Mouse (Mus musculus) c-Kit-positive CD71-negative TER-119-negative erythroid progenitor cells, embryonic 14.5 days (primary cell): ENCODE results near the gene Ifna5.

Source experiments
- DNase-seq: peaks from one replicate; pipeline ENCODE4 v3.0.0-alpha.2; 2013; ENCODE audit warnings: low read depth

The Ifna5 gene

GRCm38 (mm10) chr4:88864599-88864998, 29.3 kb downstream of the Ifna5 start:
- DNase-seq = no peak

DNA sequence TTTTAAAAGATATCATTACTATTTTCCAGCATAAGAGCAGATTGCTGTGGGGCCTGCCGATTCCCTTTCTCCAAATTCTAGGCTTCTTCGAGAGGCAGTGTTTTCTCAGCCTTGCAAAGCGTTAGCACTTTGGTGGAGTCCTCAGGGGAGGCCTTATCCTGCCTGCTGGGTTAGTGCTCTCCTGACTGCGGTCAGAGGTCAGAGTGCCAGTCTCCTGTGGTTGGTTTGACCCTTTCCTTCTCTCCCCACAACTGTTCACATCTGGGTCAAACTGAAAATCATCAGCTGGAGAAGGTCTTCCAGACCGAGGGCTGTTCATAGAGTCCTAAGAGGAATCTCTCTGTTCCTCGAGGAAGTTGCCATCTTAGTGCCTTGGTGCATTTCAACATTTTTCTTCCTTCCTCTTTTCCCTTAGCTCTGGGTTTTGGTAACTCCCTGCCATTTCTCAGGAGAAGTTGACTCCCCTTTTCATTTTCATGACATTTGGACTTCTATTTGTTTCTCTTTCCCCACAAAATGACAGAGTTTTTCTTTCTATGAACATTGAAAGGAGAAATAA, 29.8 kb downstream of the Ifna5 start:
- DNase-seq = no peak

GRCm38 (mm10) chr4:88867366-88867925, 32.1 kb downstream of the Ifna5 start:
- peak; percentile 77 for DNase-seq

DNA sequence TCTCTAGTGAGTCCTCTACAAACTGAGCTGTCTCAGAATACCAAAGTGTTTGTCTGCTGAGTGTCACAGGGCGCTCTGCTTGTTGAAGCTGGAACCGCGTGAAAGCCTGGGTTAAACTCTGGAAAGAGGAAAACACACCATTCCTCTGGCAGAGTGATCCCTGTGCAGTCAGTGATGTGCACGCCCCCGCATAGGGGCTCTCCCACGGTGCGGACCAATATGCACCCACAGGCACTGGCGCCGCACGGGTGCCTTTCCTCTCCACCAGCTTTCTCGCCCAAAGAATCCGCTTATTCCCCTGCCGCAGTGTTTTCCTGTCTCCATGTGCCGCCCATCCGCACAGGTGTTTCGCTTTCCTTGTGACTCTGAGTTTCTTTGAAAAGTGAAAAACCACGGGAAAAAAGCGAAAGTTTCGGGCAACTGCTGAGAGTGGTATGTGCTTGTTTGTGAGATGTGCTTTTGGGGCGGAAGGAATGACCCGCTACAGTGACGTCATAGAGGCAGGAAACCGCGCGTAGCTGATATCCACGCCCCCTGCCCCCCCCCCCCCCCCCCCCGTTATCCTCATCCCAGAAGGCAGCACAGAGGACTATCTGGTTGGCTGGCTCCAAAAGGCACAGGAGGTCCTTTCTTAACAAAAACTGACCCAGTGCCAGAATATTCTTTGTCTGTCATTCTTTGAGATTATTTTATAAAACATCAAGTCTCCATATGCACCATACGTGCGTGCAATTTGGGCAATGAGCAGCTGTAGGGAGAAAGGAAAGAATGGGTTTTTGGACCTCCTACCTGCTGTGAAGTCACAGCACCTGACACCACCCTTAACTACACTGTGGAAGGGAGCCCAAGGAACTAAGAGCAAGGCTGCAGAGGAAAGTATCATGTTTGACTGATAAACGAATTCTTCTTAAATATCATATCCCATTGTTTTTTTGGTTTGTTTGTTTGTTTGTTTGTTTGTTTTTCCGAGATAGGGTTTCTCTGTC, 32.9 kb downstream of the Ifna5 start:
- no peak for DNase-seq

DNA sequence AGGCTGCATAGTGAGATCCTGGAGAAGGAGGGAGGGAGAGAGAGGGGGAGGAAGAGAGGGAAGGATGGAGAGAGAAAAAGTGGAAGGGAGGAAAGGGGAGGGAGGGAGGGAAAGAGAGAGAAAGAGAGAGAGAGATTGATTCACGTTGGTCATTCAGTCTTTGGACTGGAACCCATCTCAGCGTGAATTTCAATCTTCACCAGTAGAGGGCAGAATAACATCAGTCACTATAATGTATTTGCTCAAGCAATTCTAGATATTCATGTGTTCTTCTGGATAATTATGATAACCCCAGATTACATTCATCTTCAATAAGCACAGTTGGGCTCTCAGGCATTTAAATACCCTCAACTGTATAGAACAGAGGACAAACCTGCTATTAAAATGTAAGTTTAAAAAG, 37.4 kb downstream of the Ifna5 start:
- no peak for DNase-seq

DNA sequence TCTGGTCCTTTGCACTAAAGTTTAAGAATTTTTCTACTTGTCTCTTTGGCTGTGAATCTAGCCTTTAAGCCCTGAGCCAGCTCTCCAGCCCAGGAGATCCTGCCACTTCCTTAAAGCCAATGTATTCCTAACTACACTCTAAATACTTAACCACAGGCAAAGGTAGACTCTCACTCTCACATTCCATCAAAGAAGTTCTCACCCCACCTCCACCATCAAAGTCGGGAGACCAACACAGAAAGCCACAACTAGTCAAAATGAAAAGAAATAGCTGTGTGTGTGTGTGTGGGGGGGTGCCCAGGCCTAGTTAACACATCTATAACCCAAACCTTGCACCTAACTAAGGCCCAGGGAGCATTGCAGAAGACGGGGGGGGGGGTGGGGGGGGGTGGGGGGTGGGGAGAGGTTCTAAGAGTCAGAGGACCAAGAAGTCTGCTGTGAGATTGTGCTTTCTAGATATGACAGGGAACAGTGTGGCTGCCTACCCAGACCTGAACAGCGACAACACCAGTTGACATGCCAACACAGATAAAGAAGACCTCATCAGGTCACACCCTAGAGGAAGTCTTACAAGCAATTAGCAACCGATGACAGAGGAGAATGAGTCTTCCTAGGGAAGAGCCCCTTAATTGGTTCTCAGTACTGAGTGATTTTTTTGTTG, 40.2 kb downstream of the Ifna5 start:
- no peak for DNase-seq

DNA sequence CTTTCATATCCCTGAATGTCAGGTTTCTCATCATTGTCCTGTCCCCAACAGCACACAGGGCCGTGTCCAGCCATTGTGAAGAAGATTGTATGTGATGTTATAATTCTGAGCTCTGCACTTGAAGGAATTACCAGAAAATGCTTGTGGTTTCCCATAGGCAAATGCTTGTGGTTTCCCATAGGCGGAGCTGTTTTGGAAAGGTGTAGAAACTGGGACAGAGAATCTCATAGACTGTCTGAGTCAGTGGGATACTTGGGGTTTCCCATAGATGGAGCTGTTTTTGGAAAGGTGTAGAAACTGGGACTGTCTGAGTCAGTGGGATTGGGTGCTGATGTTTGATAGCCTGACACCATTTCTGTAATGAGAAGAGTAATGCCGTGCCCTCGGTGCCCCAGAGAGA, 41.2 kb downstream of the Ifna5 start:
- no peak for DNase-seq

DNA sequence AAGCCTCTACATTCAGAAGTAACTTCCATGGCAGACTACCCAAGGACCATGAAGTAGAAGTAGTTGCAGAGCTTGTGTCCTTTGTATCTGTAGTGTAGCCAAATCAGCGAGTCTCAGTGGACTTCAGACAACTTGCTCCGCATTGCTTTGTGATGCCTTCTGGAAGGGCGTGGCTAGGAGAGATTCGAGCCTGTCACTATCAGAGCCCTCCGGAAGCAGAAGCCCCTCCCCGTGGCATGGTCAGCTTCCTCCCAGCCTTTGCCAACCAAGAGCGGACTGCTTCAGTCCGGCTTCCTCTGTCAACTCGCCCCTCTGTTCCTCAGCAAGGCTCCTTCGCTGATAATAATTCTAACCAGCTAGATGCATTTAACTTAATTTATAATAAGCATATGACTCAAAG, 42.9 kb downstream of the Ifna5 start:
- no peak for DNase-seq

GRCm38 (mm10) chr4:88878772-88879171, 43.4 kb downstream of the Ifna5 start:
- no peak for DNase-seq

GRCm38 (mm10) chr4:88880101-88880500, 44.8 kb downstream of the Ifna5 start, which contains the start of gene Ifne:
Ifne (minus strand) TSS chr4:88880201.
- DNase-seq = no peak
